ENCODE assay signal across 19 mouse cellular contexts in genomic region chr6:30591851-30592404, GRCm38 (mm10). TPM values are rescaled to one million over a fixed set of nuclear protein-coding genes. Genes with fewer than 3 reads are reported as not detected.
A peak's percentile ranks its signal among the peaks of the same experiment; 100 is the strongest.
DNase-seq lines count a peak whose midpoint lies in the region; ATAC-seq and TF ChIP-seq lines count a peak whose summit lies in the region.
"Had no signal": no experiment of that assay in that cellular context is flagged by ENCODE, and none has a peak within 500 bp of the region (broad histone marks: within the 10 kb centered on the region; RNA-seq: fewer than 3 reads in every experiment).

No protein-coding gene starts in this region.

- no peak for TF ChIP-seq EP300 in lung, postnatal 0 days (IDR thresholded peaks at IDR 0.05)

- H3K4me2 ChIP-seq in intestine, embryonic 14.5 days (ENCODE audit: low read length), result no peak overlapping the region
- no peak overlapping the region for H3K4me2 ChIP-seq in intestine, postnatal 0 days (replicated peaks; ENCODE audit: low read depth)
- H3K4me2 ChIP-seq in hindbrain, postnatal 0 days (ENCODE audit: low read depth, low read length), result no peak overlapping the region
- no peak overlapping the region for H3K4me2 ChIP-seq in midbrain, embryonic 16.5 days (ENCODE audit: low read length)
- no peak overlapping the region for H3K4me2 ChIP-seq in lung, postnatal 0 days (replicated peaks; ENCODE audit: low read depth, low read length)
- H3K4me2 ChIP-seq: heart, embryonic 13.5 days; limb, embryonic 12.5 days; liver, embryonic 15.5 days had no signal

- no peak overlapping the region for H3K4me3 ChIP-seq in intestine, embryonic 14.5 days (ENCODE audit: low read depth, low read length)
- H3K4me3 ChIP-seq in intestine, postnatal 0 days (ENCODE audit: low read depth, low read length), result no peak overlapping the region
- no peak overlapping the region for H3K4me3 ChIP-seq in hindbrain, postnatal 0 days (ENCODE audit: low read length)
- no peak overlapping the region for H3K4me3 ChIP-seq in midbrain, embryonic 16.5 days (ENCODE audit: low read depth, low read length)
- H3K4me3 ChIP-seq in lung, postnatal 0 days (ENCODE audit: low read depth, low read length), result no peak overlapping the region
- H3K4me3 ChIP-seq: forebrain, embryonic 10.5 days; heart, embryonic 13.5 days; limb, embryonic 12.5 days; liver, embryonic 15.5 days had no signal

- ATAC-seq in intestine, embryonic 14.5 days (replicated peaks; ENCODE audit: low FRiP score, low TSS enrichment, low read depth), result no peak
- no peak for ATAC-seq in intestine, postnatal 0 days
- no peak for ATAC-seq in hindbrain, postnatal 0 days
- ATAC-seq in midbrain, embryonic 16.5 days, result no peak
- no peak for ATAC-seq in lung, postnatal 0 days
- no peak for ATAC-seq in monocyte, adult 5-6 weeks (replicated peaks; ENCODE audit: insufficient number of reproducible peaks, low FRiP score, low TSS enrichment, poor library complexity, severe bottlenecking)

- DNase-seq in intestine, embryonic 14.5 days (ENCODE audit: low spot score), result no peak
- peak; percentile 31 for DNase-seq in MN1 (ENCODE audit: low spot score)
- DNase-seq in hindbrain, postnatal 0 days (ENCODE audit: low spot score), result no peak
- DNase-seq in lung, postnatal 0 days (ENCODE audit: low spot score), result no peak
- no peak for DNase-seq in thymus, postnatal 4 days
- DNase-seq: adrenal gland, postnatal 25 days; B cell, adult 2 months; cerebellum, postnatal 14 days; heart, postnatal 4 days; kidney, adult 8-10 months had no signal

- 35% methylated on average over 5 of the region's 5 CpGs for WGBS in intestine, embryonic 14.5 days
- 51% methylated on average over 5 of the region's 5 CpGs for WGBS in intestine, postnatal 0 days
- 68% methylated on average over 5 of the region's 5 CpGs for WGBS in hindbrain, postnatal 0 days
- WGBS in midbrain, embryonic 16.5 days, result 57% methylated on average over 5 of the region's 5 CpGs
- WGBS in lung, postnatal 0 days, result 59% methylated on average over 5 of the region's 5 CpGs

- H3K9ac ChIP-seq in intestine, embryonic 14.5 days (ENCODE audit: low read length), result no peak overlapping the region
- H3K9ac ChIP-seq in intestine, postnatal 0 days (ENCODE audit: low read depth, low read length), result no peak overlapping the region
- H3K9ac ChIP-seq in hindbrain, postnatal 0 days (replicated peaks; ENCODE audit: low read length), result no peak overlapping the region
- H3K9ac ChIP-seq in midbrain, embryonic 16.5 days (ENCODE audit: low read depth, low read length), result no peak overlapping the region
- H3K9ac ChIP-seq in lung, postnatal 0 days (replicated peaks; ENCODE audit: low read depth), result no peak overlapping the region
- H3K9ac ChIP-seq: heart, embryonic 13.5 days; limb, embryonic 12.5 days; liver, embryonic 15.5 days had no signal

- H3K27me3 ChIP-seq in intestine, embryonic 14.5 days (replicated peaks; ENCODE audit: control insufficient read depth, insufficient read depth, low read length), result no peaks in the 10 kb centered on the region
- H3K27me3 ChIP-seq in intestine, postnatal 0 days (replicated peaks; ENCODE audit: control insufficient read depth, insufficient read depth, low read length), result no peaks in the 10 kb centered on the region
- no peaks in the 10 kb centered on the region for H3K27me3 ChIP-seq in hindbrain, postnatal 0 days (ENCODE audit: insufficient read depth, low read length)
- no peaks in the 10 kb centered on the region for H3K27me3 ChIP-seq in midbrain, embryonic 16.5 days (ENCODE audit: control insufficient read depth, insufficient read depth, low read depth, low read length)
- no peaks in the 10 kb centered on the region for H3K27me3 ChIP-seq in lung, postnatal 0 days (replicated peaks; ENCODE audit: insufficient read depth, low read length)
- H3K27me3 ChIP-seq: heart, embryonic 13.5 days; limb, embryonic 12.5 days; liver, embryonic 15.5 days had no signal

- no peak for TF ChIP-seq CTCF in intestine, postnatal 0 days (IDR thresholded peaks at IDR 0.05; ENCODE audit: low read depth)
- TF ChIP-seq CTCF in hindbrain, postnatal 0 days (IDR thresholded peaks at IDR 0.05; ENCODE audit: low read depth), result no peak
- no peak for TF ChIP-seq CTCF in lung, postnatal 0 days (IDR thresholded peaks at IDR 0.05)

- no peaks in the 10 kb centered on the region for H3K4me1 ChIP-seq in intestine, embryonic 14.5 days (replicated peaks; ENCODE audit: control insufficient read depth, insufficient read depth, low read length)
- H3K4me1 ChIP-seq in intestine, postnatal 0 days (replicated peaks; ENCODE audit: control insufficient read depth, insufficient read depth, low read length), result no peaks in the 10 kb centered on the region
- H3K4me1 ChIP-seq in hindbrain, postnatal 0 days (ENCODE audit: insufficient read depth, low read length), result no peaks in the 10 kb centered on the region
- peaks cover 4% of the 10 kb centered on the region for H3K4me1 ChIP-seq in midbrain, embryonic 16.5 days (ENCODE audit: control insufficient read depth, insufficient read depth, low read length)
- no peaks in the 10 kb centered on the region for H3K4me1 ChIP-seq in lung, postnatal 0 days (ENCODE audit: insufficient read depth, low read depth, low read length)
- H3K4me1 ChIP-seq: liver, embryonic 15.5 days had no signal

- peak overlapping the region; percentile 33; the same call in 1 of the 2 replicates for H3K27ac ChIP-seq in intestine, embryonic 14.5 days (ENCODE audit: low read depth)
- H3K27ac ChIP-seq in intestine, postnatal 0 days (ENCODE audit: low read depth, low read length), result no peak overlapping the region
- peak overlapping the region; percentile 11; the same call in 1 of the 2 replicates for H3K27ac ChIP-seq in hindbrain, postnatal 0 days
- 0 out of 2 replicates have a peak overlapping the region, but pooled peaks have one; percentile 2 for H3K27ac ChIP-seq in midbrain, embryonic 16.5 days (ENCODE audit: low read length)
- H3K27ac ChIP-seq in lung, postnatal 0 days (ENCODE audit: low read length), result no peak overlapping the region
- H3K27ac ChIP-seq: heart, embryonic 13.5 days; limb, embryonic 12.5 days; liver, embryonic 15.5 days had no signal

- no peaks in the 10 kb centered on the region for H3K9me3 ChIP-seq in intestine, embryonic 14.5 days (ENCODE audit: control insufficient read depth, low read length)
- no peaks in the 10 kb centered on the region for H3K9me3 ChIP-seq in intestine, postnatal 0 days (ENCODE audit: control insufficient read depth)
- no peaks in the 10 kb centered on the region for H3K9me3 ChIP-seq in hindbrain, postnatal 0 days (ENCODE audit: low read length)
- H3K9me3 ChIP-seq in midbrain, embryonic 16.5 days (replicated peaks; ENCODE audit: control insufficient read depth, low read length, poor library complexity, severe bottlenecking), result no peaks in the 10 kb centered on the region
- H3K9me3 ChIP-seq in lung, postnatal 0 days (ENCODE audit: low read length), result no peaks in the 10 kb centered on the region
- H3K9me3 ChIP-seq: forebrain, embryonic 10.5 days; heart, embryonic 13.5 days; limb, embryonic 12.5 days; liver, embryonic 15.5 days had no signal

- H3K36me3 ChIP-seq in intestine, embryonic 14.5 days (ENCODE audit: control insufficient read depth, insufficient read depth, low read length), result no peaks in the 10 kb centered on the region
- no peaks in the 10 kb centered on the region for H3K36me3 ChIP-seq in intestine, postnatal 0 days (ENCODE audit: control insufficient read depth, insufficient read depth)
- no peaks in the 10 kb centered on the region for H3K36me3 ChIP-seq in hindbrain, postnatal 0 days (ENCODE audit: insufficient read depth, low read length)
- H3K36me3 ChIP-seq in midbrain, embryonic 16.5 days (ENCODE audit: control insufficient read depth, insufficient read depth, low read length), result no peaks in the 10 kb centered on the region
- no peaks in the 10 kb centered on the region for H3K36me3 ChIP-seq in lung, postnatal 0 days (ENCODE audit: insufficient read depth, low read length)
- H3K36me3 ChIP-seq: heart, embryonic 13.5 days; limb, embryonic 12.5 days; liver, embryonic 15.5 days had no signal

RNA-seq across cellular contexts. Expression of gene Cpa5, which starts 18.9 kb away (rescaled TPM):
- polyA plus RNA-seq in intestine, embryonic 14.5 days (2014; fragmentation: Nextera tagmentation; extraction: Ambion mirVana), result 0.19 and 0.23 TPM in 2 replicates
- polyA plus RNA-seq in intestine, postnatal 0 days (2015; fragmentation: Nextera tagmentation; extraction: Ambion mirVana), result not detected in 2 replicates
- not detected in 2 replicates for total RNA-seq in hindbrain, postnatal 0 days (2014; rRNA removed)
- polyA plus RNA-seq in hindbrain, postnatal 0 days (2015; fragmentation: Nextera tagmentation; extraction: Ambion mirVana), result 0.14 TPM in 1 of 2 replicates, not detected in the other
- polyA plus RNA-seq in midbrain, embryonic 16.5 days (2015; fragmentation: Nextera tagmentation; extraction: Ambion mirVana), result not detected in 2 replicates
- not detected in 2 replicates for polyA plus RNA-seq in lung, postnatal 0 days (2015; fragmentation: Nextera tagmentation; extraction: Ambion mirVana)
- total RNA-seq in monocyte, adult 5-6 weeks (2017), result not detected in 3 replicates
- total RNA-seq: adrenal gland, postnatal 25 days; left cerebral cortex, adult 18-20 months; MEL had no signal

RNA-seq across cellular contexts. Expression of gene Cpa4, which starts 23.8 kb away (rescaled TPM):
- 0.73 and 0.93 TPM in 2 replicates for polyA plus RNA-seq in intestine, embryonic 14.5 days (2014; fragmentation: Nextera tagmentation; extraction: Ambion mirVana)
- polyA plus RNA-seq in intestine, postnatal 0 days (2015; fragmentation: Nextera tagmentation; extraction: Ambion mirVana), result 0.04 and 0.07 TPM in 2 replicates
- total RNA-seq in hindbrain, postnatal 0 days (2014; rRNA removed), result 0.11 and 0.16 TPM in 2 replicates
- polyA plus RNA-seq in hindbrain, postnatal 0 days (2015; fragmentation: Nextera tagmentation; extraction: Ambion mirVana), result 0.45 and 0.53 TPM in 2 replicates
- 1.0 and 1.4 TPM in 2 replicates for polyA plus RNA-seq in midbrain, embryonic 16.5 days (2015; fragmentation: Nextera tagmentation; extraction: Ambion mirVana)
- 0.05 and 0.07 TPM in 2 replicates for polyA plus RNA-seq in lung, postnatal 0 days (2015; fragmentation: Nextera tagmentation; extraction: Ambion mirVana)
- total RNA-seq in monocyte, adult 5-6 weeks (2017), result not detected in 3 replicates
- total RNA-seq: MEL had no signal

RNA-seq across cellular contexts. Expression of gene Cpa1, which starts 47.1 kb away (rescaled TPM):
- polyA plus RNA-seq in intestine, embryonic 14.5 days (2014; fragmentation: Nextera tagmentation; extraction: Ambion mirVana), result 2.6 and 167 TPM in 2 replicates
- 3.5 and 4.1 TPM in 2 replicates for polyA plus RNA-seq in intestine, postnatal 0 days (2015; fragmentation: Nextera tagmentation; extraction: Ambion mirVana)
- total RNA-seq in hindbrain, postnatal 0 days (2014; rRNA removed), result 0.68 and 0.84 TPM in 2 replicates
- 0.40 and 0.68 TPM in 2 replicates for polyA plus RNA-seq in hindbrain, postnatal 0 days (2015; fragmentation: Nextera tagmentation; extraction: Ambion mirVana)
- polyA plus RNA-seq in midbrain, embryonic 16.5 days (2015; fragmentation: Nextera tagmentation; extraction: Ambion mirVana), result 0.90 and 0.91 TPM in 2 replicates
- polyA plus RNA-seq in lung, postnatal 0 days (2015; fragmentation: Nextera tagmentation; extraction: Ambion mirVana), result 8.8 and 11.2 TPM in 2 replicates
- not detected in 3 replicates for total RNA-seq in monocyte, adult 5-6 weeks (2017)
- total RNA-seq: adrenal gland, postnatal 25 days; left cerebral cortex, adult 18-20 months; MEL had no signal
- polyA plus RNA-seq: forebrain, embryonic 10.5 days had no signal

RNA-seq across cellular contexts. Expression of gene Cpa2, which starts 50.5 kb away (rescaled TPM):
- polyA plus RNA-seq in intestine, embryonic 14.5 days (2014; fragmentation: Nextera tagmentation; extraction: Ambion mirVana), result 1.8 and 206 TPM in 2 replicates
- polyA plus RNA-seq in intestine, postnatal 0 days (2015; fragmentation: Nextera tagmentation; extraction: Ambion mirVana), result 2.9 and 3.3 TPM in 2 replicates
- total RNA-seq in hindbrain, postnatal 0 days (2014; rRNA removed), result 6.2 and 8.1 TPM in 2 replicates
- 14.9 and 15.7 TPM in 2 replicates for polyA plus RNA-seq in hindbrain, postnatal 0 days (2015; fragmentation: Nextera tagmentation; extraction: Ambion mirVana)
- polyA plus RNA-seq in midbrain, embryonic 16.5 days (2015; fragmentation: Nextera tagmentation; extraction: Ambion mirVana), result 9.0 and 10.2 TPM in 2 replicates
- polyA plus RNA-seq in lung, postnatal 0 days (2015; fragmentation: Nextera tagmentation; extraction: Ambion mirVana), result 2.7 and 3.0 TPM in 2 replicates
- not detected in 3 replicates for total RNA-seq in monocyte, adult 5-6 weeks (2017)

Comparison
In these comparisons a context has a peak if more than half of its experiments do, and no peak if none do; other contexts are left out.
1. H3K27ac ChIP-seq: peak in intestine, embryonic 14.5 days (single experiment), hindbrain, postnatal 0 days (single experiment) and midbrain, embryonic 16.5 days (single experiment); none in intestine, postnatal 0 days (single experiment) and lung, postnatal 0 days (single experiment).